ENCODE assay signal across 8 mouse cellular contexts in the genomic region with DNA sequence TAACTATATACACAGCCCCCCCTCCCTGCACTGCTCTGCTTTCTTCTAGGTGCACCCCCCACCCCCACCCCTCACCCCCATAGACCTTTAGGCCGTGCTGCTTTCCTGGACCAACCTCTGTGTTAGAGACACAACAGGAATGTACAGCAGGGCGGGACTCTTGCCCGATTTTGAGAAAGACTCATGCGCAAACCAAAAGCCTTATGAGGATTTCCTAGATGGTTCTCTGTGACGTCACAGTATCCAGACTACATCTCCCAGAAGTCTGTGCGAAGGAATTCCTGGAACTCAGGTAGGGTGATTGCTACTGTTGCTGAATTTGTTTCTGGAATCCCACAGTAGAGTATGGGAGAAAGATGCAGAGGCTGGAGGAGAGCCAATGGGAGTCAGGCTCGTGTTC. TPM values are rescaled to one million over a fixed set of nuclear protein-coding genes. Genes with fewer than 3 reads are reported as not detected.
DNase-seq lines count a peak whose midpoint lies in the region; ATAC-seq and TF ChIP-seq lines count a peak whose summit lies in the region.

TSS of gene Zfp458 (minus strand) at position 153 of the 400 bp plus-strand sequence.

- H3K4me3 ChIP-seq in forebrain, embryonic 14.5 days (ENCODE audit: low read depth, low read length), result no peak within 1 kb of the TSS
- H3K4me3 ChIP-seq in forebrain, embryonic 10.5 days, result no peak within 1 kb of the TSS
- peak within 1 kb of the TSS; percentile 11; the same call in 1 of the 2 replicates for H3K4me3 ChIP-seq in ES-Bruce4 (ENCODE audit: low read depth, low read length)
- no peak within 1 kb of the TSS for H3K4me3 ChIP-seq in stomach, embryonic 14.5 days (ENCODE audit: low read depth, low read length)

- DNase-seq in forebrain, embryonic 14.5 days (ENCODE audit: low spot score), result peak; percentile 37
- DNase-seq in forebrain, embryonic 10.5 days (ENCODE audit: extremely low spot score, low spot score), result no peak
- DNase-seq in hindlimb bud, embryonic 11.5 days (ENCODE audit: extremely low spot score, low read depth, low spot score), result peak; percentile 35
- peak; percentile 7 to 35 for DNase-seq in left cerebral cortex, adult 9 months (ENCODE audit: low spot score in 2 of 2)
- no peak for DNase-seq in gastrocnemius, postnatal 4 days (ENCODE audit: low spot score in 2 of 2)

- no peaks in the 10 kb centered on the region for H3K27me3 ChIP-seq in forebrain, embryonic 14.5 days (replicated peaks; ENCODE audit: control insufficient read depth, insufficient read depth, low read length)
- H3K27me3 ChIP-seq in forebrain, embryonic 10.5 days (ENCODE audit: poor library complexity, severe bottlenecking), result no peaks in the 10 kb centered on the region
- H3K27me3 ChIP-seq in ES-Bruce4 (ENCODE audit: control insufficient read depth, insufficient read depth, low read length, poor library complexity, severe bottlenecking), result no peaks in the 10 kb centered on the region
- H3K27me3 ChIP-seq in stomach, embryonic 14.5 days (ENCODE audit: control insufficient read depth, insufficient read depth, low read length), result no peaks in the 10 kb centered on the region

- H3K9ac ChIP-seq in forebrain, embryonic 14.5 days (ENCODE audit: low read length), result no peak within 1 kb of the TSS
- H3K9ac ChIP-seq in ES-Bruce4 (ENCODE audit: low read depth, poor library complexity, severe bottlenecking), result no peak within 1 kb of the TSS
- no peak within 1 kb of the TSS for H3K9ac ChIP-seq in stomach, embryonic 14.5 days (replicated peaks; ENCODE audit: low read depth, low read length)

- no peak for TF ChIP-seq EP300 in ES-Bruce4 (IDR thresholded peaks at IDR 0.05; ENCODE audit: insufficient read depth, low read depth, low read length)

- peak; percentile 40; the same call in 1 of the 2 replicates for ATAC-seq in forebrain, embryonic 14.5 days
- peak; percentile 61 for ATAC-seq in stomach, embryonic 14.5 days (ENCODE audit: insufficient number of reproducible peaks, insufficient read depth, low FRiP score, low read depth)
- no peak for ATAC-seq in megakaryocyte-erythroid progenitor cell, adult 5-6 weeks (replicated peaks; ENCODE audit: low FRiP score, low TSS enrichment, poor library complexity, severe bottlenecking)

- no peaks in the 10 kb centered on the region for H3K9me3 ChIP-seq in forebrain, embryonic 14.5 days (replicated peaks; ENCODE audit: control insufficient read depth, low read length)
- no peaks in the 10 kb centered on the region for H3K9me3 ChIP-seq in forebrain, embryonic 10.5 days
- no peaks in the 10 kb centered on the region for H3K9me3 ChIP-seq in ES-Bruce4 (replicated peaks; ENCODE audit: control insufficient read depth, insufficient read depth, low read length, poor library complexity, severe bottlenecking)
- no peaks in the 10 kb centered on the region for H3K9me3 ChIP-seq in stomach, embryonic 14.5 days (ENCODE audit: control insufficient read depth, low read depth, low read length)

- no peak for TF ChIP-seq CTCF in ES-Bruce4 (IDR thresholded peaks at IDR 0.05; ENCODE audit: low read depth, low read length)

- no peaks in the 10 kb centered on the region for H3K4me1 ChIP-seq in forebrain, embryonic 14.5 days (ENCODE audit: control insufficient read depth, insufficient read depth, low read length)
- no peaks in the 10 kb centered on the region for H3K4me1 ChIP-seq in forebrain, embryonic 10.5 days
- H3K4me1 ChIP-seq in ES-Bruce4 (ENCODE audit: control insufficient read depth, insufficient read depth, low read length), result no peaks in the 10 kb centered on the region
- no peaks in the 10 kb centered on the region for H3K4me1 ChIP-seq in stomach, embryonic 14.5 days (ENCODE audit: control insufficient read depth, insufficient read depth, low read length)

- WGBS in forebrain, embryonic 14.5 days, result 48% methylated on average over 7 of the region's 7 CpGs
- 43% methylated on average over 7 of the region's 7 CpGs for WGBS in forebrain, embryonic 10.5 days
- 43% methylated on average over 7 of the region's 7 CpGs for WGBS in stomach, embryonic 14.5 days

- H3K36me3 ChIP-seq in forebrain, embryonic 14.5 days (ENCODE audit: control insufficient read depth, insufficient read depth, low read length), result no peaks in the 10 kb centered on the region
- no peaks in the 10 kb centered on the region for H3K36me3 ChIP-seq in forebrain, embryonic 10.5 days (replicated peaks)
- no peaks in the 10 kb centered on the region for H3K36me3 ChIP-seq in ES-Bruce4 (ENCODE audit: control insufficient read depth, insufficient read depth, low read length, poor library complexity, severe bottlenecking)
- no peaks in the 10 kb centered on the region for H3K36me3 ChIP-seq in stomach, embryonic 14.5 days (ENCODE audit: control insufficient read depth, insufficient read depth, low read length)

- TF ChIP-seq POLR2A in ES-Bruce4 (IDR thresholded peaks at IDR 0.05; ENCODE audit: insufficient read depth, low read length), result no peak

- H3K4me2 ChIP-seq in forebrain, embryonic 14.5 days (ENCODE audit: low read length), result no peak within 1 kb of the TSS
- H3K4me2 ChIP-seq in stomach, embryonic 14.5 days (replicated peaks; ENCODE audit: low read depth, low read length), result no peak within 1 kb of the TSS

- no peak within 1 kb of the TSS for H3K27ac ChIP-seq in forebrain, embryonic 14.5 days (ENCODE audit: low read depth, low read length)
- no peak within 1 kb of the TSS for H3K27ac ChIP-seq in forebrain, embryonic 10.5 days
- no peak within 1 kb of the TSS for H3K27ac ChIP-seq in ES-Bruce4 (ENCODE audit: insufficient read depth, low read length)
- no peak within 1 kb of the TSS for H3K27ac ChIP-seq in stomach, embryonic 14.5 days (ENCODE audit: low read length)

RNA-seq across cellular contexts. Expression of gene Zfp458, which starts in this region (rescaled TPM):
- 4.4 and 6.5 TPM in 2 replicates for polyA plus RNA-seq in forebrain, embryonic 14.5 days (2014; fragmentation: Nextera tagmentation; extraction: Ambion mirVana)
- polyA plus RNA-seq in forebrain, embryonic 10.5 days (2016; fragmentation: Nextera tagmentation; extraction: Ambion mirVana), result 1.1 and 1.8 TPM in 2 replicates
- 3.2 and 4.2 TPM in 2 replicates for polyA plus RNA-seq in ES-Bruce4 (2011; ENCODE audit: insufficient read depth, insufficient read length, low read depth, missing spikeins)
- polyA plus RNA-seq in stomach, embryonic 14.5 days (2014; fragmentation: Nextera tagmentation; extraction: Ambion mirVana), result 3.2 TPM in 2 replicates
- 1 to 10 TPM; 2.4 to 2.9 TPM for total RNA-seq in gastrocnemius, postnatal 4 days (2021)
- total RNA-seq in megakaryocyte-erythroid progenitor cell, adult 5-6 weeks (2014; fragmentation: Nextera tagmentation), result 4.6 and 9.0 TPM in 2 replicates
- 3.1 and 4.4 TPM in 2 replicates for total RNA-seq in megakaryocyte-erythroid progenitor cell, adult 5-6 weeks (2017)

Comparison
In these comparisons a context has a peak if more than half of its experiments do, and no peak if none do; other contexts are left out.
1. DNase-seq: peak in forebrain, embryonic 14.5 days (single experiment), hindlimb bud, embryonic 11.5 days (single experiment) and left cerebral cortex, adult 9 months (2 of 2); none in forebrain, embryonic 10.5 days (single experiment) and gastrocnemius, postnatal 4 days (0 of 2).